Mouse (Mus musculus) myocyte (in vitro differentiated cells): ENCODE data around the gene Cnot6.

Experiments
- E2F4 ChIP-seq: IDR thresholded peaks from one replicate; pipeline ENCODE4 v1.6.1; 2011; ENCODE audit warnings: mild to moderate bottlenecking, control low read depth, moderate library complexity; ENCODE audit not compliant: insufficient read depth
- MAX ChIP-seq: IDR thresholded peaks from one replicate; pipeline ENCODE4 v1.6.1; 2011; ENCODE audit warnings: low read depth, mild to moderate bottlenecking, control low read depth
- MYOD1 ChIP-seq, 3 experiments: IDR thresholded peaks; one replicate each; pipeline ENCODE4 v1.6.1; 2011; ENCODE audit warnings: control low read depth in 2 of 3, low read depth in 2 of 3, mild to moderate bottlenecking in 2 of 3, moderate library complexity in 1 of 3; ENCODE audit not compliant: insufficient read length in 2 of 3, control insufficient read depth in 1 of 3
- POLR2A ChIP-seq: IDR thresholded peaks from one replicate; pipeline ENCODE4 v1.6.1; 2011; ENCODE audit warnings: low read depth, mild to moderate bottlenecking, control low read depth, moderate library complexity; ENCODE audit not compliant: insufficient read length
- REST ChIP-seq: IDR thresholded peaks from one replicate; pipeline ENCODE4 v1.6.1; 2011; ENCODE audit warnings: mild to moderate bottlenecking, control low read depth, moderate library complexity; ENCODE audit not compliant: insufficient read depth, insufficient read length
- TCF12 ChIP-seq: IDR thresholded peaks from one replicate; pipeline ENCODE4 v1.6.1; 2011; ENCODE audit warnings: mild to moderate bottlenecking, control low read depth; ENCODE audit not compliant: poor library complexity, insufficient read depth, severe bottlenecking
- USF1 ChIP-seq: IDR thresholded peaks from one replicate; pipeline ENCODE4 v1.6.1; 2011; ENCODE audit warnings: low read depth, mild to moderate bottlenecking, control low read depth, moderate library complexity

DNA sequence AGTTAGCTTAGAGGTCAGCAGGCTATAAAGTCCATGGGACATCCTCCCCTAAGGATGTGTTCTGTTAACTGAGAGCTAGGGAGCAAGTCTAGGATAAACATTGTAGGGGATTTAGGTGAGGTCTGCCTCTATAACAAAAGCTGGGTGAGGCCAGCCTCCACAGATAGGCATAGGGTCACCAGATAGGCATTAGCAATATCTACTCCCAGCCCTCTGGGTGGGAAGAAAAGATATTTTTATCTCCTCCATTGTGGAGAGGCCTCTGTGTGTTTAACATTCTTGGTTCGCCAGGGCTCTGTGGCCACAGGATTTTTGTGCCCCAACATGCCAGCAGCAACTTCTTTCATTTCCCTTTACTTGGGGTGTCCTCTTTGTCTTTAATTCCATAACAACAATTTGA, 8.8 kb upstream of the Cnot6 start:
- TF ChIP-seq POLR2A: no peak
- no peak for TF ChIP-seq USF1
- no peak for TF ChIP-seq E2F4
- TF ChIP-seq REST: no peak
- no peak for TF ChIP-seq MAX
- no peak for TF ChIP-seq TCF12
- no peak for TF ChIP-seq MYOD1 (IDR thresholded peaks at IDR 0.05; ENCODE audit: control insufficient read depth in 1 of 3, insufficient read length in 2 of 3, low read depth in 2 of 3)
